Mouse (Mus musculus) CD4-positive helper T cell, adult 2 months (primary cell): ENCODE results near the gene Cpm.
A peak's percentile ranks its signal among the peaks of the same experiment; 100 is the strongest.

Experiments used
- DNase-seq: peaks from one replicate; pipeline ENCODE4 v3.0.0-alpha.2; 2012; ENCODE audit warnings: low read depth, missing footprints, low spot score

The Cpm gene

DNA sequence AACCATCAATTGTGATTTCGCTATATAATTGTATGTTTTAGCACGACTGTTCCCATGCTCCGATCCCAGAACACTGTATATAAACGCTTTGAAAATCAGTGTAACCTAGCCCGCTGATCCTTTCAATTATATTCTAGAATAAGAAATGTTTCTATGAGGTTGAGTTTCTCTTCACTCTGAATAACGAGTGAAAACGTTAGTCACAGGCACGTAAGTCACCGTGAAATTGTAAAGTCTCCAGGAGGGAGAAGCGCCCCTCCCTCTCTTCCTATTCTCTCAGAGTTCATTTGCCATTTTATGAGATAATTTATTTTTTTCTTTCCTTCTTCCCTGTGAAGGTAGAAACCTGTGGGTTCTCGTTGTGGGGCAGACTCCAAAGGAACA, 30.1 kb downstream of the Cpm start:
- DNase-seq = no peak

DNA sequence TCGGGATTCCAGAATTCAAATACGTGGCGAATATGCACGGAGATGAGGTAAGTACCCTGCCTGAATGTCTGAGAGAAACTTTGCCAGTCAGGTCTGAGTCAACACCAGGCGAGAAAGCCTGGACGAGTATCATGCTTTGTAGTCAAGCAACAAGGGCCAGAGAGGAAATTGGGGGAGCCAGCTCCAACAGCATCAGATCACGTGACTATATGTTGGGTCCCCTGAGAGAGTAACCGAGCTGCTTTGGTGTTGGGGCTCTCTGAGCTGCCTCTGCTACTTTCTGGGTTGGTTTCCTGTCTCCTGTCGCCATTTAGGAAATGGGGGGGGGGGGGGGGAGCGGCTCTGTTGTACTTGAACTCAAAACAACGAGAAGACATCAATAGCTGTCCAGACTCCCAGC, 30.5 kb downstream of the Cpm start:
- DNase-seq = peak; percentile 69

DNA sequence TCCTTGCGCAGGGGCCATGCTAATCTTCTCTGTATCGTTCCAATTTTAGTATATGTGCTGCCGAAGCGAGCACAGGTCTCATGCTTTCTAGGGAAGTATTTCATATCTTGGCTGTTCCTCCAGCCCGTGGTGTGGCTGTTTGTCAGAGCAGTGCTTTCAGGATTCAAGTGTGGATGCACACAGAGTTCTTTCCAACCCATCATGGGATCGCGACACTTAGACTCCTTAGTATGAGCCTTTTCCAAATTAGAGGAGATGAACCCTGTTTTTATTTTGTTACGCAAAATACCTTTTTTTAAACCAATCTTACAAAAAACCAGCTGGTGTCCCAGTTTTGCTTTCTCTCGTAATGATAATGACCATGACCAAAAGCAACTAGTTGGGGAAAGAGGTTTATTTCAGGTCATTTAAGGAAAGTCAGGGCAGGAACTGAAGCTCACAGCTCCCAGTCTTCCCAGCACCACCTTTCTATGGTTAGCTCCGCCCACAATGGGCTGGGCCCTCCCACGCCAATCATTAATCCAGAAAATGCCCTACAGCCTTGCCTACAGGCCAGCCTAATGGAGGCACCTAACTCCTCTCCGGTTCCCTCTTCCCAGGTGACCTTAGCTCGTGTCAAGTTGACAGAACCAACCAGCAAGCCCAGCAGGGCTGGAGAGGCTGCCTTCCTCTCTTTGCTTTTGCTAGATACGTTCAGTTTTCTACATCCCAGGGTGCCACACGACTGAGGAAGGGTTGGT, 33.2 kb downstream of the Cpm start:
- DNase-seq = no peak

DNA sequence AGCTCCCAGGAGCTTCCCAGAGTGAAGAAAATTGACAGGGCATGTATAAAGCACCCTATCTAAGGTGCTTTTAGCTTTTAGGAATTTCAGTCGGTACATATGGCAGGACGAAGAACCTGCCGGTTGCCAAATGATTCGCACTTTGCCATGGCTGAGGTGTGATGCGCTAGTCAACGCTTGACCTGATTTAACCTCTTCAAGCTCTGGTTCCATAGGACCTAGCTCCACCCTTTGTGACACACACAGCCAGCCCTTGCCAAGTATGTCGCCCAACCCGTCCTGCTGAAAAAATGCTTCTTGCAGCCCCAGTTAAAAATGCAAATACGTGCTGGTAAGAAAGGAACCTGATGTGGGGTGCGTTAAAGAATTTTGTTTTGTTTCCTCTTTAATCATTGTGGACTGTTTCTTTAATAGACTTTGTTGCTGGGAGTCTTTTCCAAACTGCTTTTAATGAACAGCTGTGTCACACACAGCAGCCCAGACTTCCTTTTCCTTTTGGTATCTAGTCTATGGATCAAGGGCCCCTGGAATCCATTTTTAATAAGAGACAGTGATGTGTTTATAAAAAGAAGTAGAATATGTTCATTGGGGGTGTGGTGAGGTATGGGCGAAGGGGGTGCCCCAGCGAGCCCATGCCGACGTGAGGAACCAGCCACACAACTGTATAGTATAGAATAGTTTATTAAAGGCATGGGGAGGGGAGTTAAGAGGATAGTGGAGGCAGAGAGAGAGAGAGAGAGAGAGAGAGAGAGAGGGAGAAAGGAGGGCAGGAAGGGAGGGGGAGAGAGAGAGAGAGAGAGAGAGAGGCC, 34.0 kb downstream of the Cpm start:
- no peak for DNase-seq

DNA sequence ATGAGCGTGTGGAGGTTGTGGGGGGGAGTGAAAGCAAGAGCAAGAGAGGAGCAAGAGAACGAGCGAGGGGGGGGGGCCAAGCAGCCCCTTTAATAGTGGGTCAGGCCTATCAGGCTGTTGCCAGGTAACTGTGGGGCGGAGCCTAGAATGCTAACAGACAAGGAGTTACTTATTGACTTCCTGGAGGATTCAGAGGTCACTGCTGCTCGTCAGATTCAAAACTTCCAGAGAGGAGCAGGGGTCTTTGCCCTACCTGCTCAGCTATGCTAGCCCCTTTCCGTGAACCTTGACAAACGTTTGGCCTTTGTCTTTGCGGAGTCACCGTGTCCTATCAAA, 34.5 kb downstream of the Cpm start:
- DNase-seq = no peak

DNA sequence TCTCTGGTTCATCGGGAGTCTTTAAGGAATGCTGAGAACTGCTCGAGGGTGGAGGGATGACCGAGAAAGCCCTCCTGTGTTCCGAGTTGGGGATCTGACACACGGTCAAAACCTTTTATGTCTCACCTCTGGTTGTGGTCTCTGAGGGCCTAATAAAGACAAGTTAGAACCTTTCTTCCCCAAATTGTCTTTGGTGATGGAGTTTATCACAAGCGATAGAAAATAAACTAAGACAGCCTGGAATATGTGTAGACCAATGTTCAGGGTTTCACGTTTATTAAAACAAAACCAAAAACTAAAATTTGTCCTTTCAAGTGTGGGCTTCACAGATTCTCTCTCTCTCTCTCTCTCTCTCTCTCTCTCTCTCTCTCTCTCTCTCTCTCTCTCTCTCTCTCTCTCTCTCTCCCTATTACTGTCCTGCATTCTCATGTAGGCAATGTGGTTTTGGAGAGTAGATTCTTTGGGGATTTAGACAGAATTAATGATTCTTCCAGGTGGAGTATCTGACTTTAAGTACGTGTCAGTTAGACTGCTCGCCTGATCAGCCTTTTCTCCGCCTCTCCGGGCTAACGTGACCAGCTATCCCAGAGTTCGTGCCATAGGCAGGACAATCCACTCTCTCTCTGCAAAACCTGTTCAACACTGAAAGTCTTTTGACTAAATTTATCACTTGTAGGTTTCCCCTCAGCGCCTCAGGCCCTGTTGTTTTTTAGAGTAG, 35.1 kb downstream of the Cpm start:
- no peak for DNase-seq

DNA sequence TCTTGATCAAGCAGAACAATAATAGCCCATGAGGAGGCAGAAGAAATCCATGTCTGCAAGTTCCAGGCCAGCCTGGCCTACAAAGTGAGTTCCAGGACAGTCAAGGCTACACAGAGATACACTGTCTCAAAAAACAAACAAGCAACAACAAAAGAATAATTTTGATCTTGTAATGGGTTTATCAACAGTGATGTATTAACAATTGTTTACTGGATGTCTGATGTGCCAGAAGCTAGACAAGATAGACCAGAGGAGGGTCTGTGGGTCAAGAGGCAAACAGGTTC, 35.6 kb downstream of the Cpm start:
- DNase-seq = no peak

DNA sequence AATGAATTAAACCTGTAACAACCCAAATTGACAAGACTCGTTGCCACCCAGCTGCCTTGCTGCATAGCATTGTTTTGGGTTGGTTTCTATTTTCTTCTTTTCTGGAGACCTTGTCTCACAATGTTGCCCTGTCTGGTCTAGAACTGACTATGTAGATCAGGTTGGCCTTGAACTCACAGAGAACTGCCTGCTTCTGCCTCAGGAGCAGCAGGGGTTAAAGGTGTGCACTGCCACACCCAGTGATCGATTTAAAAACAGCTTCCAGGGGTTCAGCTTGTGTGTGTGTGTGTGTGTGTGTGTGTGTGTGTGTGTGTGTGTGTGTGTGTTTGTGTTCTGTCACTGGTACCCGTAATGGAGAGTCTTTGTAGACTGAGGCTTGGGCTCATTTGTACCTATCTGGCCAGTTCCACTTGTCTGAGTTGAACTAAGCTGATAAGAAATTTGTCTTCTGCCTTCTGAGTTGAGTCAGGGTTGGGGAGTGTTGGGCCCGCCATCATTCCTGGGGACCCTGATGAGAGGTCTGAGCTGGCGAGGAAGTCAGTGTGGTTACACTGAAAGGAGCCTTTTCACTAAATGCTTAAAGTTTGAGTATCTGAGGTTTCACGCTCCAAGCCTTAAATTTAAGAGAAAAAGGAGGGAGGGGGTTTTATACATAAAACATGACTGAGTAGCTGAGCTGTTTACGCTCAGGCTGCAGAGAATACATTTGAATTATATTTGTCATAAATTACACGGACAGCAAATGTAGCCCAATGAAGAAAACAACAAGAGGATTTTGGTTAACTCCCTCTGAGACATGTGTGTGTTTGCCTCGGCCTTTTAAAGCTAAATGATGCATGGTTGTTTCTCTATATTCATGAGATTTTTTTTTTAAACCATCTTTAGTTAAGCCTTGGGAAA, 36.3 kb downstream of the Cpm start:
- DNase-seq = no peak

DNA sequence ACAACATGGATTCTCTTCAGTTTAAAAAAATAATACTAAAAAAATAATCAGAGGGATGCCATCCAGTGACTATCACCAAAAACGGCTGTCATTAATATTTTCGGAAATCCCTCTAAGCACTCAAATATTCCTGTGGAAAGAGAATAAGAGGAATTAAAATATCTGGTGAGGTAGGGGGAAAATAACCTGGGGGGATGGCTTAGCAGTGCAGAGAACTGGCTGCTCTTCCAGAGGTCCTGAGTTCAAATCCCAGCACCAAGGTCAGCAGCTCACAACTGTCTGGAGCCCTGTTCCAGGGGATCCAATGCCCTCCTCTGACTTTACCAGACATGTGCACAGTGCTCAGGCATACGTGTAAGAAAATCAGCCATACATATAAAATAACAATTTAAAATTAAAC, 37.1 kb downstream of the Cpm start:
- no peak for DNase-seq

DNA sequence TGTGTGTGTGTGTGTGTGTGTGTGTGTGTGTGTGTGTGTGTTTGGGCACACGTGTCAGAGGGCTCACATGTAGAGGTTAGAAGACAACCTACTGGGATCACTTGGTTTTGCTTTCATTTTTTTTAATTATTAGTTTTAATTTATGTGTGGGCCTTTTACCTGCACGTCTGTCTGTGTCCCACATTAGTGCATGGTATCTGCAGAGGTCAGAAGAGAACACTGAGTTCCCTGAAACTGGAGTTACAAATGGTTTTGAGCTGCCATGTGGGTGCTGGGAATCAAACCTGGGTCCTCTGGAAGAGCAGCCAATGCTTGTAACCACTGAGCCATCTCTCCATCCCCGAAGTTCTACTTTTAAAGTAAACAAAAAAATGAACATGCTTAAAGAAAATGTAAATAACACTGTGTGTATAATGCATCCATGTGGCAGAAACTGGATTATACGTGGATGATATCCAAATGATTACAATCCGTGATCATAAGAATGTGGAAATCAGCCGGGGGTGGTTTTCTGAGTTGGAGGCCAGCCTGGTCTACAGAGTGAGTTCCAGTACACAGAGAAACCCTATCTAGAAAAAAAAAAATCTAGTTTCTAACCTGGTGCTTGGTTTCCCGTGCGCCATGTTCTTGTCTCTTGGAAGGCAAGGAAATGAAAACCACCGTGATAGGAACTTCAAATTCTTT, 37.8 kb downstream of the Cpm start:
- DNase-seq = no peak

DNA sequence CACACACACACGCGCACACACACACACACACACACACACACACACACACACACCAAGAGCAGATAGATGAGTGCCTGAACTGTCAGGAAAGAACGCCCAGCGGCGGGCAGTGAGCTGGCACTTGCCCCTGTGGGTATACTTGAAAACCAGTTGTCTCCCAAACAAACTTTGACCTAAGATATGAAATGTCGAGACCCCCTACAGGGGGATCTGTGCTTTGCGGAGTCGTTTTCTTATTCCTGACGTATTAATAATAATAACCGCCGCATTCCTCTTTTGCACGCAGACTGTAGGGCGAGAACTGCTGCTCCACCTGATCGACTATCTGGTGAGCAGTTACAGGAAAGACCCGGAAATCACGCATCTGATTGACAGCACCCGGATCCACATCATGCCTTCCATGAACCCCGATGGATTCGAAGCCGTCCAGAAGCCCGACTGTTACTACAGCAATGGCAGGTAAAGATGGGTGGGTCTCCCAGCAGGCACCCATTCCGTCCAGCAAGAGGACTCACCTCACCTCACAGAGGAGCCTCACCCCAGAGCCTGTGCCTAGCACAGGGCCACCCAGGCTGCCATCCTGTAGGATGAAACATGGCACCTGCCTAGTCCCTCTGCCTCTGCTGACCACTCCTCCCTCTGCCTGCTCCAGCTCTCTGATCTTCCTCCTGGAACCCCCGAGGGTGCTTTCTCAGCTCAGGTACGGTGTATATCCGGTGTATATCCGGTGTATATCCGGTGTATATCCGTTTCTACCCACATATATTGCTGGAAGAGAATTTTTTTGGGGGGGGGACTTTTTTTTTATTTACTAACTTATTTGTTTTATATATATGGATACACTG, 38.6 kb downstream of the Cpm start:
- no peak for DNase-seq

DNA sequence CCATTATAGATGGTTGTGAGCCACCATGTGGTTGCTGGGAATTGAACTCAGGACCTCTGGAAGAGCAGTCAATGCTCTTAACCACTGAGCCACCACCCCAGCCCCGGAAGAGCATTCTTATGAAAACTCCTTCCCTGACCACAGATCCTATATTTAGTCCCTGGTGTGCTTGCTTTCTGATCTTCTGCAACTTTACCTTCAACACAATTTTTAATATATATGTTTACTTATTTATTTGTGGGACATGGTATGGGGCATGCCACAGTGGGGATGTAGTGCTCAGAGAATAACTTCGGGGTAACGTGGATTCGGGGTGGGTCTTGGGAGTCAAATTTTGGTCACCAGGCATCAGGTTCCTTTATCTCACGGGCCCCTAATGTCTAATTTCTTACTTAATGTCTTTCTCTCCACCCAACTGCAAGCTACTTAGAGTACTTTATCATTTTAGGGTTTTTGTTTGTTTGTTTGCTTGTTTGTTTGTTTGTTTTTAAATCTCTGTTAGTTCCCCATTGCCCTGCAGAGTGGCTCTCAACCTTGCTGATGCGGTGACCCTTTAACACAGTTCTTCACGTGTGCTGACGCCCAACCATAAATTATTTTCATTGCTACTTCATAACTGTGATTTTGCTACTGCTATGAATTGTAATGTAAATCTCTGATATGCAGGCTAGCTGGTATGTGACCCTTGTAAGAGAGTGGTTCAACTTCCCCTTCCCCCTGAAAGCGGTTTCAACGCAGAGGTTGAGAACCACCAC, 39.4 kb downstream of the Cpm start:
- DNase-seq = no peak

DNA sequence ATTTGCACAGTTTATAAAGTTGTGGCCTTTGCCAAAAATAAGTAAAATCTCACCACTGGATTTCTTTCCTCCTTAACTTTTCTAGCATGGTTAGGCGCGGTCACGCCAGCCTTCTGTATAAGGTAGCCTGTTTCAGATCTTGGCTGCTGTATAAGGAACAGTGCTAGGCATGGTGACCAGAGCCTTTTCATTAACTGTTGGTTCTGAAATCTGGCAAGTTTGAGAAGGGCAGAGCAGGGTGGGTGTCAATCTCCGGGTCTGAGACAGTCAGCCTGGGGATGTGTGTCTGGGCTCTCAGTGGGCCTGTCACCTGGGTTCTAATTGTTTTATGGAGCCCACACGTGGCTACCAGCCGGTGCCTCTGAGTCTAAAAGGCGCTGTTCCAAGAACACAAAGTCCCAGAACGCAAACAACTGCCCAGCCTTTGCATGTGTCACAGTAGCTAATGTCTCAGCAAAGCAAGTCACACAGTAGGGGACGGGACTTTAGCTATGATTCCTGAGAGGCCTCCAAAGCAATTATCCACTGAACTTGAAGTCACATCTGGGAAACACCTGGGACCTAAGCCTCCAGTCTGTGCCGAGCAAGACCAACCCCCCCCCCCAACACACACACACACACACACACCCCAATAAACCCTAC, 40.3 kb downstream of the Cpm start:
- DNase-seq = no peak

DNA sequence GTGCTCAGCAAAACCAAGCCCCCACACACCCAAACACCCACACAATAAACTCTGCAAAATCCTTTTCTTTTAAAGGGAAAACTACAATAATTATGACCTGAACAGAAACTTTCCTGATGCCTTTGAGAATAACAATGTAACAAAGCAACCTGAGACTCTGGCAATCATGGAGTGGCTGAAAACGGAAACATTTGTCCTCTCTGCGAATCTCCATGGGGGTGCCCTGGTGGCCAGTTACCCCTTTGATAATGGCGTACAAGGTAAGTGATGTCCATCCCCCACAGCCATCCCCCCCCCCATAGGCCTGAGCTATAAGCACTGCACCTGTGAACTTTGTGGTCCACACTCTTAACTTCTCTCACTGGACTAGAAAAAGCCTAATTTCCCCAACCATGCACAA, 40.8 kb downstream of the Cpm start:
- DNase-seq = no peak

DNA sequence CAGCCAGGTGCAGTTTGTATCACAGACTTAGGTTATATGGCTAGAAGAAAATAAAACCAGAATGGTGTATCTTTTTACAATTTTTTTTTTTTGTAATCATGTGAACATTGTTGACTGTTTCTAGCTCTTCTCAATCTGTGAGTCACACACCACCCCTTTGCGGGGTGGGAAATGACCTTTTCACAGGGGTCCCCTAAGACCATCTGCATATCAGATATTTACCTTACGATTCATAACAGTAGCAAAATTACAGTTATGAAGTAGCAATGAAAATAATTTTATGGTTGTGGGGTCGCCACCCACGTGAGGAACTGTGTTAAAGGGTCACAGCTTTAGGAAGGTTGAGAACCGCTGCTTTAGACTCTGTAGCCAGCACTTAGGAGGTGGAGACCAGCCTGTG, 41.5 kb downstream of the Cpm start:
- DNase-seq = no peak

DNA sequence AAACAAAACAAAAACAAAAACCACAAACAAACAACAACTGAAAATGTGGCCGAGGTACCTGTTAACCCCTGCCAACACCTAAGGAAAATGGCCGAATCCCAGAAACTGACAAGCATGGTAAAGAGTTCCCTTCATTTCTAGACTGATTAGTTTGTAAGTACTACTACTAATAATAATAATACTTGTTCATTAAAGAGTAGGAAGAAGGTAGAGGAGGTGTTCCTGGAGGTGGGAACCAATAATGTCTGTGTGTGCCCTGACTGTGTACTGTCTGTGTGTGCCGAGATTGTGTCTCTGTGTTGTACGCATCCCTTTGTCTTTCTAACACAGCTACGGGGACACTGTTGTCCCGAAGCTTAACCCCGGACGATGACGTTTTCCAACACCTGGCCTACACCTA, 42.0 kb downstream of the Cpm start:
- no peak for DNase-seq

DNA sequence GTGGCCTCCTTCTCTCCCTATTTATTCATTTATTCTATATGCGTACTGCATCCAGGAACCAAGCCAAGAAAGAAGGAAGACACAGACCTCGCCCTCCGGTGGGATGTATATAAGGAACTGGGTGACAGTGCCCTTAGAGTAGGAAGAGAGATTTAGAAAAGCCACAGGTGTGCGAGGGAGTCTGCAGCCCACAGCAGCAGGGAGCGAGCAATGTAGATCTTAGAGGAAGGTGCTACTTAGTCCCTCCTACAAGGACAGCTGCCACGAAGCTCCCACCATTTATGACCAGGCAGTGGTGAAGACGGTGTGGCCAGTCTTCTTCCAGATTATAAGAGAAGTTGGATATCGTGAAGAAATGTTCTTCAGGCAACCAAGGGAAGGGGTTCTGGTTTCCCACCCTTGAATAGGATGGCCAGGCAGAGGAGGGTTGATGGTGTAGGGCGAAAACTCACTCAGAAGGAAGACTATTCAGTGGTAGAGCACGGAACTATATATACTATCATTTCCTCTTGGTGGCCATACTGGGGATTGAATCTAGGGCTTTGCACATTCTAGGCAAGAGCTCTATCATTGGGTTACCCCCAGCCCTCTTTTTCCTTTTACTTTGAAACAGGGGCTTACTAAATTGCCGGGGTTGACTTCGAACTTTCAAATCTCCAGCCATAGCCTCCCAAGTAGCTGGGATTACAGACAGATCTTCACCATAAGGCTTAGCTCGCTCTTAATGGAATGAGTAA, 42.8 kb downstream of the Cpm start:
- DNase-seq = no peak

DNA sequence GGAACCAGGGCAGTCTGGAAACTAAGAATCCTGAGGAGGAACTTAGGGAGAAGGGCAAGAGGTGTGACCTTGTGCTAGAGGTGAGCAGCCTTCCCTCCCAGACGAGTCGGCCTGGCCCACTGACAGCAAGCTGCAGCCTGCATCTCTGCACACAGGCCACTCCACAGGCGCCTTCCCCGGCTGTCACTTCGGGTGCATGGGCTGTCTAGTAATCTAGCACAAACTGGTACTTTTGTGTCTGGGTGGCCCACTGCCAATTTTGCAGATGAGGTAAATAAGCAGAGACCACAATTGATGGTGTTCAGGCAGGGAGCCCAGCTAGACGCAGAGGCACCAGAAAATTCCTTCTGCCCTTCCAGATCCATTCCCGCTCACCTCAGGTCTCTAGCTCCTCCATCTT, 43.4 kb downstream of the Cpm start:
- DNase-seq = no peak

DNA sequence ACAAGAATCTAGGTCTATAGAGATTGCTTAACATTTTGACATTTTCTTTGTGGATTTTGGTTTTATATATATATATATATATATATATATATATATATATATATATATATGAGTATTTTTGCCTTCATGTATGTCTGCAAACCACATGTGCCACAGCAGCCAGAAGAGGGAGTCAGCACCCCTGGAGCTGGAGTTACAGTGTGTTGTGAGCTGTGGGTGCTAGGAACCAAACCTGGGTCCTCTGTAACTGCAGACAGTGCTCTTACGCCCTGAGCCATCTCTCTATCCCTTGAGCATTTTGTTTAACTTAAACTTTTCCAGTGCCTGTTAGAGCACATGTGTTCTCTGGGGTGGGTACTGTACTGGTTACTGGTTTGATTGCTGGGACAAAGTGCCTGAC, 44.6 kb downstream of the Cpm start:
- DNase-seq = no peak
